Mouse (Mus musculus) A20 (cell line): Measurements from ENCODE around the gene Cryba4.

ENCODE experiments used
- DNase-seq: peaks from one replicate; pipeline ENCODE4 v3.0.0-alpha.2; 2011; ENCODE audit warnings: low read depth, low spot score

Cryba4 gene

GRCm38 (mm10) chr5:112237866-112238570 lies 14.3 kb downstream of the Cryba4 start:
- no peak for DNase-seq

- DNase-seq = no peak
Observed at GRCm38 (mm10) chr5:112237439-112237838, 14.9 kb downstream of the Cryba4 start.

- DNase-seq = no peak
Observed at GRCm38 (mm10) chr5:112236631-112237030, 15.7 kb downstream of the Cryba4 start.

GRCm38 (mm10) chr5:112235806-112236205 lies 16.5 kb downstream of the Cryba4 start:
- no peak for DNase-seq

GRCm38 (mm10) chr5:112228240-112229076 lies 23.9 kb downstream of the Cryba4 start:
- DNase-seq = no peak

- no peak for DNase-seq
Observed at GRCm38 (mm10) chr5:112227898-112228239, 24.4 kb downstream of the Cryba4 start.

- DNase-seq = no peak
Observed at GRCm38 (mm10) chr5:112227354-112227753, 25.0 kb downstream of the Cryba4 start.

GRCm38 (mm10) chr5:112225591-112225990 lies 26.7 kb downstream of the Cryba4 start:
- DNase-seq = no peak

- no peak for DNase-seq
Observed at GRCm38 (mm10) chr5:112220203-112220602, 32.1 kb downstream of the Cryba4 start.

- no peak for DNase-seq
Observed at GRCm38 (mm10) chr5:112219398-112219797, 32.9 kb downstream of the Cryba4 start.

GRCm38 (mm10) chr5:112218679-112219078 lies 33.6 kb downstream of the Cryba4 start:
- no peak for DNase-seq

- no peak for DNase-seq
Observed at GRCm38 (mm10) chr5:112217031-112217430, 35.3 kb downstream of the Cryba4 start.

GRCm38 (mm10) chr5:112216335-112216734 lies 36.0 kb downstream of the Cryba4 start:
- DNase-seq = no peak

GRCm38 (mm10) chr5:112215801-112216251 lies 36.5 kb downstream of the Cryba4 start:
- DNase-seq = no peak

- no peak for DNase-seq
Observed at GRCm38 (mm10) chr5:112215291-112215751, 37.0 kb downstream of the Cryba4 start.

GRCm38 (mm10) chr5:112214419-112214818 lies 37.9 kb downstream of the Cryba4 start:
- DNase-seq = peak; percentile 47

- no peak for DNase-seq
Observed at GRCm38 (mm10) chr5:112213331-112214240, 38.7 kb downstream of the Cryba4 start.

- no peak for DNase-seq
Observed at GRCm38 (mm10) chr5:112212711-112213264, 39.5 kb downstream of the Cryba4 start.

GRCm38 (mm10) chr5:112211911-112212310 lies 40.4 kb downstream of the Cryba4 start:
- no peak for DNase-seq

GRCm38 (mm10) chr5:112210104-112210503 lies 42.2 kb downstream of the Cryba4 start:
- DNase-seq = peak; percentile 57

- DNase-seq = no peak
Observed at GRCm38 (mm10) chr5:112208321-112208720, 44.0 kb downstream of the Cryba4 start.
